Mouse (Mus musculus) intestine, embryonic 16.5 days (tissue): ENCODE data around the gene Kctd20. TPM values are rescaled to one million over a fixed set of nuclear protein-coding genes. Genes with fewer than 3 reads are reported as not detected.

ENCODE experiments used
- ATAC-seq: fragments of 200-750 bp; cut with Nextera tagmentation; 2 replicates; pipeline ENCODE4 v1.8.0; 2017; ENCODE audit warnings: moderate TSS enrichment, moderate library complexity
- H3K27ac ChIP-seq: fragments of 300-500 bp; sonication (generic); 2 replicates; pipeline ENCODE4 v1.5.1; 2014; ENCODE audit warnings: mild to moderate bottlenecking, low read length
- H3K27me3 ChIP-seq: fragments of 300-500 bp; sonication (generic); replicated peaks from 2 replicates; pipeline ENCODE4 v1.6.1; 2014; ENCODE audit warnings: low read length, control low read depth, mixed read lengths; ENCODE audit not compliant: control insufficient read depth, insufficient read depth
- H3K36me3 ChIP-seq: fragments of 300-500 bp; sonication (generic); 2 replicates; pipeline ENCODE4 v1.6.1; 2014; ENCODE audit warnings: low read length, control low read depth; ENCODE audit not compliant: control insufficient read depth, insufficient read depth
- H3K4me1 ChIP-seq: fragments of 300-500 bp; sonication (generic); 2 replicates; pipeline ENCODE4 v1.6.1; 2014; ENCODE audit warnings: low read length, control low read depth, mixed read lengths; ENCODE audit not compliant: control insufficient read depth, insufficient read depth
- H3K4me2 ChIP-seq: fragments of 300-500 bp; sonication (generic); 2 replicates; pipeline ENCODE4 v1.6.1; 2014; ENCODE audit warnings: low read depth, low read length, control low read depth
- H3K4me3 ChIP-seq: fragments of 300-500 bp; sonication (generic); 2 replicates; pipeline ENCODE4 v1.5.1; 2014; ENCODE audit warnings: mild to moderate bottlenecking, low read length
- H3K9ac ChIP-seq: fragments of 300-500 bp; sonication (generic); 2 replicates; pipeline ENCODE4 v1.6.1; 2014; ENCODE audit warnings: low read depth, low read length
- H3K9me3 ChIP-seq: fragments of 300-500 bp; sonication (generic); 2 replicates; pipeline ENCODE4 v1.6.1; 2016; ENCODE audit warnings: low read length, control low read depth; ENCODE audit not compliant: control insufficient read depth
- WGBS: fragments of 180-500 bp; shearing (Covaris S2); extraction: QIAGEN DNeasy Blood & Tissue Kit; methylation state at CpG from one replicate; pipeline ENCODE4 v1.1.7; 2014; 5-methylcytosine and 5-hydroxymethylcytosine counted together
- polyA plus RNA-seq: library from polyadenylated mRNA; unstranded; fragments of >200 nt; fragmentation: Nextera tagmentation; extraction: Ambion mirVana; gene quantifications from 2 replicates; pipeline ENCODE4 v1.2.1, GENCODE M21; 2015

Gene Kctd20
- polyA plus RNA-seq, 1 experiment from 2014 or later = 62.3 TPM

GRCm38 (mm10) chr17:28943740-28944139, 8.0 kb upstream of the Kctd20 start, which contains the start of gene Pxt1:
Gene Pxt1, minus strand, starts transcription at chr17:28943840.
- Histone ChIP-seq H3K4me3 (no peak within 1 kb of the TSS), H3K27me3 (no peaks in the 10 kb centered on the region), H3K36me3 (no peaks in the 10 kb centered on the region), H3K9ac (no peak within 1 kb of the TSS), H3K27ac (no peak within 1 kb of the TSS), H3K4me2 (no peak within 1 kb of the TSS), H3K9me3 (no peaks in the 10 kb centered on the region), H3K4me1 (no peaks in the 10 kb centered on the region)
- 85% methylated on average over 7 of the region's 7 CpGs for WGBS
- ATAC-seq = no peak

- Histone ChIP-seq H3K36me3 (no peaks in the 10 kb centered on the region), H3K9me3 (no peaks in the 10 kb centered on the region), H3K9ac (no peak overlapping the region), H3K4me1 (no peaks in the 10 kb centered on the region), H3K4me3 (no peak overlapping the region), H3K4me2 (no peak overlapping the region), H3K27me3 (no peaks in the 10 kb centered on the region), H3K27ac (no peak overlapping the region)
- 91% methylated on average over 7 of the region's 7 CpGs for WGBS
- ATAC-seq = no peak
These were observed 7.3 kb upstream of the Kctd20 start for GRCm38 (mm10) chr17:28944481-28944880.

- H3K36me3 ChIP-seq = no peaks in the 10 kb centered on the region
- H3K9me3 ChIP-seq = no peaks in the 10 kb centered on the region
- H3K9ac ChIP-seq = no peak overlapping the region
- no peak for ATAC-seq
- no peaks in the 10 kb centered on the region for H3K27me3 ChIP-seq
- 92% methylated on average over 19 of the region's 19 CpGs for WGBS
- no peak overlapping the region for H3K4me2 ChIP-seq
- no peak overlapping the region for H3K27ac ChIP-seq
- H3K4me3 ChIP-seq = no peak overlapping the region
- H3K4me1 ChIP-seq = peaks cover 5% of the 10 kb centered on the region; the same call in 1 of the 2 replicates
These were observed 4.5 kb upstream of the Kctd20 start for GRCm38 (mm10) chr17:28947011-28947939.

GRCm38 (mm10) chr17:28948661-28949060, 3.1 kb upstream of the Kctd20 start:
- Histone ChIP-seq H3K4me1 (peaks cover 9% of the 10 kb centered on the region), H3K27me3 (no peaks in the 10 kb centered on the region), H3K36me3 (no peaks in the 10 kb centered on the region), H3K9me3 (no peaks in the 10 kb centered on the region), H3K27ac (no peak overlapping the region), H3K4me2 (no peak overlapping the region), H3K4me3 (no peak overlapping the region), H3K9ac (no peak overlapping the region)
- ATAC-seq = no peak
- WGBS = 61% methylated on average over 4 of the region's 4 CpGs

- no peak overlapping the region for H3K27ac ChIP-seq
- no peak overlapping the region for H3K4me3 ChIP-seq
- no peak for ATAC-seq
- H3K27me3 ChIP-seq = no peaks in the 10 kb centered on the region
- no peaks in the 10 kb centered on the region for H3K36me3 ChIP-seq
- no peaks in the 10 kb centered on the region for H3K9me3 ChIP-seq
- no peak overlapping the region for H3K9ac ChIP-seq
- no peak overlapping the region for H3K4me2 ChIP-seq
- WGBS = 78% methylated on average over 4 of the region's 4 CpGs
- peaks cover 14% of the 10 kb centered on the region for H3K4me1 ChIP-seq
These were observed 999 bp upstream of the Kctd20 start for GRCm38 (mm10) chr17:28950751-28951150.

GRCm38 (mm10) chr17:28953251-28953650, 1.5 kb downstream of the Kctd20 start:
- H3K4me1 ChIP-seq = peaks cover 14% of the 10 kb centered on the region
- peaks cover 3% of the 10 kb centered on the region for H3K36me3 ChIP-seq
- H3K27me3 ChIP-seq = no peaks in the 10 kb centered on the region
- H3K27ac ChIP-seq = peak overlapping the region; percentile 96
- ATAC-seq = no peak
- H3K9me3 ChIP-seq = no peaks in the 10 kb centered on the region
- peak overlapping the region; percentile 86 for H3K4me2 ChIP-seq
- WGBS = 9% methylated on average over 9 of the region's 9 CpGs
- H3K9ac ChIP-seq = peak overlapping the region; percentile 92
- H3K4me3 ChIP-seq = peak overlapping the region; percentile 74

GRCm38 (mm10) chr17:28954416-28954815, 2.7 kb downstream of the Kctd20 start:
- no peaks in the 10 kb centered on the region for H3K9me3 ChIP-seq
- no peak overlapping the region for H3K9ac ChIP-seq
- 93% methylated on average over 9 of the region's 9 CpGs for WGBS
- no peaks in the 10 kb centered on the region for H3K27me3 ChIP-seq
- peaks cover 5% of the 10 kb centered on the region for H3K36me3 ChIP-seq
- no peak overlapping the region for H3K4me3 ChIP-seq
- H3K4me1 ChIP-seq = peaks cover 14% of the 10 kb centered on the region
- no peak overlapping the region for H3K27ac ChIP-seq
- no peak for ATAC-seq
- H3K4me2 ChIP-seq = no peak overlapping the region

- Histone ChIP-seq H3K9ac (no peak overlapping the region), H3K4me1 (peaks cover 12% of the 10 kb centered on the region), H3K36me3 (peaks cover 25% of the 10 kb centered on the region), H3K27ac (no peak overlapping the region), H3K4me2 (no peak overlapping the region), H3K4me3 (no peak overlapping the region), H3K9me3 (no peaks in the 10 kb centered on the region), H3K27me3 (no peaks in the 10 kb centered on the region)
- no peak for ATAC-seq
- WGBS = 52% methylated on average over 10 of the region's 10 CpGs
These were observed 8.8 kb downstream of the Kctd20 start for GRCm38 (mm10) chr17:28960597-28960996.

- no peaks in the 10 kb centered on the region for H3K9me3 ChIP-seq
- H3K4me2 ChIP-seq = no peak overlapping the region
- ATAC-seq = peak; percentile 69
- H3K27ac ChIP-seq = no peak overlapping the region
- no peak overlapping the region for H3K4me3 ChIP-seq
- peaks cover 27% of the 10 kb centered on the region for H3K36me3 ChIP-seq
- H3K9ac ChIP-seq = no peak overlapping the region
- H3K27me3 ChIP-seq = no peaks in the 10 kb centered on the region
- 76% methylated on average over 10 of the region's 10 CpGs for WGBS
- peaks cover 12% of the 10 kb centered on the region for H3K4me1 ChIP-seq
These were observed 9.8 kb downstream of the Kctd20 start for GRCm38 (mm10) chr17:28961596-28961995.
